Mouse (Mus musculus) layer of hippocampus, adult 9-10 months (tissue): ENCODE measurements around the gene Pafah1b3.

Experiments
- DNase-seq: peaks from one replicate; pipeline ENCODE4 v3.0.0; 2022; ENCODE audit warnings: low spot score

Gene Pafah1b3

GRCm38 (mm10) chr7:25281166-25281733 lies 16.5 kb downstream of the Pafah1b3 start:
- no peak for DNase-seq

GRCm38 (mm10) chr7:25279861-25280791 lies 17.7 kb downstream of the Pafah1b3 start:
- DNase-seq: no peak

GRCm38 (mm10) chr7:25279076-25279860 lies 18.5 kb downstream of the Pafah1b3 start:
- DNase-seq: peak; percentile 84

GRCm38 (mm10) chr7:25278341-25279075 lies 19.3 kb downstream of the Pafah1b3 start:
- peak; percentile 55 for DNase-seq

GRCm38 (mm10) chr7:25277998-25278340 lies 19.8 kb downstream of the Pafah1b3 start:
- no peak for DNase-seq

- DNase-seq: no peak
Measured at GRCm38 (mm10) chr7:25277405-25277804, 20.4 kb downstream of the Pafah1b3 start.

GRCm38 (mm10) chr7:25275555-25276298 lies 22.1 kb downstream of the Pafah1b3 start:
- no peak for DNase-seq

- DNase-seq: no peak
Measured at GRCm38 (mm10) chr7:25274996-25275395, 22.8 kb downstream of the Pafah1b3 start.

- no peak for DNase-seq
Measured at GRCm38 (mm10) chr7:25274571-25274970, 23.2 kb downstream of the Pafah1b3 start.

GRCm38 (mm10) chr7:25273259-25274241 lies 24.2 kb downstream of the Pafah1b3 start:
- no peak for DNase-seq

GRCm38 (mm10) chr7:25272445-25273258 lies 25.1 kb downstream of the Pafah1b3 start:
- DNase-seq: no peak

- DNase-seq: no peak
Measured at GRCm38 (mm10) chr7:25271651-25272444, 25.9 kb downstream of the Pafah1b3 start.

- no peak for DNase-seq
Measured at GRCm38 (mm10) chr7:25270652-25271633, 26.8 kb downstream of the Pafah1b3 start.

GRCm38 (mm10) chr7:25269545-25270271 lies 28.1 kb downstream of the Pafah1b3 start:
- DNase-seq: no peak

- DNase-seq: no peak
Measured at GRCm38 (mm10) chr7:25269029-25269428, 28.8 kb downstream of the Pafah1b3 start.

- no peak for DNase-seq
Measured at GRCm38 (mm10) chr7:25268588-25268987, 29.2 kb downstream of the Pafah1b3 start.
